Mouse (Mus musculus): ENCODE measurements around the gene Klhdc3. TPM values are rescaled to one million over a fixed set of nuclear protein-coding genes. Genes with fewer than 3 reads are reported as not detected.

Gene Klhdc3
- polyA plus RNA-seq, 1 experiment from 2014 or later = 113 TPM

DNA sequence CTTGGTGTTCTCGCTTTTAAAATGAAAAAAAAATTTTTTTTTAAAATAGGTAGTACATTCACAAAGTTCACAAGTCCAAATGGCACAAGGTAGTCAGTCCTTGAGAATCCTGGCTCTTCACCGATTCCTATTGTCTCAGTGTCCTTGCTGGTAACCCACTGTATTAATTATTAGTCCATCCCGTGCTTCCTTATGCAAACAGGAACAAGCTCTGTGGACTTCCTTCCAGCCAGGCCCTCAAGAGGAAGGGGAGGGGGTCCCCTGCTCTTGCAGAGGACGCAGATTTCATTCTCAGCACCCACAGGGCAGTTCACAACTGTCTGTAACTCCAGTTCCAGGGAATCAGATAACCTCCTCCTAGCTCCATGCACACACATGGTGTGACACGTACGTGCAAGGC, 24.7 kb downstream of the Klhdc3 start:
- Histone ChIP-seq H3K9me3 (ENCODE audit: control insufficient read depth, low read length) (no peaks in the 10 kb centered on the region), H3K4me1 (ENCODE audit: control insufficient read depth, insufficient read depth, low read length) (peaks cover 21% of the 10 kb centered on the region), H3K4me3 (ENCODE audit: low read depth, low read length) (no peak overlapping the region), H3K4me2 (ENCODE audit: low read depth, low read length) (no peak overlapping the region), H3K27ac (replicated peaks; ENCODE audit: low read depth, low read length) (no peak overlapping the region), H3K9ac (ENCODE audit: low read depth, low read length) (no peak overlapping the region), H3K36me3 (ENCODE audit: control insufficient read depth, insufficient read depth, low read length) (peaks cover 93% of the 10 kb centered on the region), H3K27me3 (replicated peaks; ENCODE audit: control insufficient read depth, insufficient read depth, low read length) (no peaks in the 10 kb centered on the region)
- no peak for ATAC-seq (ENCODE audit: low read depth)
- 82% methylated on average over 6 of the region's 6 CpGs for WGBS
- no peak for DNase-seq (ENCODE audit: low spot score)

DNA sequence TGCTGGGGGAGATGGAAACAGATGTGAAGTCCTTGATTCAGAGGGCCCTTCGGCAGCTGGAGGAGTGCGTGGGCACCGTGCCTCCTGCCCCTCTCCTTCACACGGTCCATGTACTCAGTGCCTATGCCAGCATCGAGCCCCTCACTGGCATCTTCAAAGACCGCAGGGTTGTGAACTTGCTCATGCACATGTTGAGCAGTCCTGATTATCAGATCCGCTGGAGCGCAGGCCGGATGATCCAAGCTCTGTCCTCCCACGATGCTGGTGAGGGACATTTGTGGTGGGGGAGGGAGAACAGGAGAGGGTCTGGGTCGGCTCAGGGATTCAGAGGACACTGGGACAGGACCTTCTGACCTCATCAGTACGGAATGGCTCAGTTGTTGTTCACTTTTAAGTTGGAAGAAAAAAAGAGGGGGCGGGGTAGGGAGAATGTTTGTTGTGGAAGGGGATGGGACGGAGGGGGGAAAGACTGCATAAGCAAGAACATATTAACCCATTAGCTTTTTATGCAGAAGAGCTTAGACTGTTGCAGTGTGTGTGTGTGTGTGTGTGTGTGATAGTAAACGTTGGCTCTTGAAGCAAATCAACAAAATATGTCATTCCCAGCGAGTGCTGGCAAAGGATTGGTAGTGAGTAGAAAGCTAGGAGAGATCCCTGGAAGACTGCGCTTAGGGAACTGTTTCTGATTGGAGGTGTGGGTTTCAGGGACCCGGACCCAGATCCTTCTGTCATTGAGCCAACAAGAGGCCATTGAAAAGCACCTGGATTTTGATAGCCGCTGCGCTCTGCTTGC, 28.8 kb downstream of the Klhdc3 start:
- Histone ChIP-seq H3K9ac (ENCODE audit: low read depth, low read length) (peak overlapping the region; percentile 87), H3K27ac (replicated peaks; ENCODE audit: low read depth, low read length) (no peak overlapping the region), H3K4me2 (ENCODE audit: low read depth, low read length) (peak overlapping the region; percentile 78), H3K4me3 (ENCODE audit: low read depth, low read length) (peak overlapping the region; percentile 84), H3K9me3 (ENCODE audit: control insufficient read depth, low read length) (no peaks in the 10 kb centered on the region), H3K4me1 (ENCODE audit: control insufficient read depth, insufficient read depth, low read length) (peaks cover 26% of the 10 kb centered on the region), H3K27me3 (replicated peaks; ENCODE audit: control insufficient read depth, insufficient read depth, low read length) (no peaks in the 10 kb centered on the region), H3K36me3 (ENCODE audit: control insufficient read depth, insufficient read depth, low read length) (peaks cover 67% of the 10 kb centered on the region)
- ATAC-seq (ENCODE audit: low read depth) (no peak), DNase-seq (ENCODE audit: low spot score) (no peak)
- 64% methylated on average over 20 of the region's 20 CpGs for WGBS

DNA sequence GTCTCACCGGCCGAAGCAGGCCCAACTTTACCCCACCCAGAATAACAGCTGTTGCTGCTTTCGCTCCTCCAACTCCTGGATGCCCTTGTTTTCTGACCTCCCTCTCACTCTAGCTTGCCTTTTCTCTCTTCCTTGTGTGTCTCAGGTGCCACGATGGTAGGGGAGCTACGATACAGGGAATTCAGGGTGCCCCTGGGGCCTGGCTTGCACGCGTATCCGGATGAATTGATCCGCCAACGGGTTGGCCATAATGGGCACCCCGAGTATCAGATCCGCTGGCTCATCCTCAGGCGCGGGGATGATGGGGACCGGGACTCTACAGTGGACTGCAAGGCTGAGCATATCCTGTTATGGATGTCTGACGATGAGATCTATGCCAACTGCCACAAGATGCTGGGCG, 29.4 kb downstream of the Klhdc3 start:
- Histone ChIP-seq H3K4me3 (ENCODE audit: low read depth, low read length) (peak overlapping the region; percentile 84), H3K4me2 (ENCODE audit: low read depth, low read length) (peak overlapping the region; percentile 78), H3K27me3 (replicated peaks; ENCODE audit: control insufficient read depth, insufficient read depth, low read length) (no peaks in the 10 kb centered on the region), H3K9me3 (ENCODE audit: control insufficient read depth, low read length) (no peaks in the 10 kb centered on the region), H3K36me3 (ENCODE audit: control insufficient read depth, insufficient read depth, low read length) (peaks cover 60% of the 10 kb centered on the region), H3K27ac (replicated peaks; ENCODE audit: low read depth, low read length) (peak overlapping the region; percentile 97), H3K9ac (ENCODE audit: low read depth, low read length) (peak overlapping the region; percentile 87), H3K4me1 (ENCODE audit: control insufficient read depth, insufficient read depth, low read length) (peaks cover 30% of the 10 kb centered on the region)
- DNase-seq (ENCODE audit: low spot score) (no peak), ATAC-seq (ENCODE audit: low read depth) (no peak)
- WGBS = 63% methylated on average over 17 of the region's 17 CpGs

DNA sequence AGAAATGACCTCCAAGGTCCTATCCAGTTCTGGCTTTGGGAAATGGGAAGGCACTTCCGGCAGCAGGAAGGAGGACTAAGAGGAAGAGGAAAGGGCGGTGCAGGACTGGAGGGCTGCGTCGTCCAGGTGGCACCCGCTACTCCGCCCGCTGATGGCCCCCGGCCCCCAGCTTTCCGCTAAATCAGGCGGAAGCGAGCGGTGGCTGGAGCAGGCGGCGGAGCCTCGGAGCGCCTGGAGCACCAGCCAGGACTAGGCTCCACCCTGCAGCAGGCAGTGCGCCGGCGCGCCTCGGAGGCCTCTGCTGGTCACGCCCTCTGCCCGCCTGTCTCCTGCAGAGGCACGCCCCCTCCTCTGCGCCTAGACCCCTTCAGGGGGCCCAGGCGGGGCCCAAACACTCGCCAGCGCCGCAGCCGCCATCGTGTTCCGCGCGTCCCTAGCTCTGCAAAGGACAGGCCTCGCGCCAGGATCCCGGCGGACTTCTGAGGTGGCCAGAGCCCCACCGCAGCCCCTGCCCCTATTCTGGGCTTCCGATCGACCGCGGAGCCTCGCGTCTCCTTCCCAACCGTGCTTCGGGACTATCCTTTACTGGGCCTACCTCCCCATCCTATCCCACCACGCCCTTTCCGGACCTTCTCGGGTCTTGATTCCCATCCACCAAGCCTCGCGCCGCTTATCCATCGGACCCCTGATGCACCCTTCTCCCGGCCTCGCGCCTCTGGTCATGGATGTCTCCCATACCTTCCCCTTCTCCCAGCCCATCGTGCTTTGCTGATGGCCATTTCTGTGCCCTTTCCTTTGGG, 30.3 kb downstream of the Klhdc3 start, which contains the start of gene Cul7:
Gene Cul7 (plus strand): TSS at position 106 of the 800 bp plus-strand sequence.
- Histone ChIP-seq H3K27ac (replicated peaks; ENCODE audit: low read depth, low read length) (peak within 1 kb of the TSS; percentile 97), H3K4me2 (ENCODE audit: low read depth, low read length) (peak within 1 kb of the TSS; percentile 78), H3K4me3 (ENCODE audit: low read depth, low read length) (peak within 1 kb of the TSS; percentile 84), H3K36me3 (ENCODE audit: control insufficient read depth, insufficient read depth, low read length) (peaks cover 52% of the 10 kb centered on the region), H3K4me1 (ENCODE audit: control insufficient read depth, insufficient read depth, low read length) (peaks cover 30% of the 10 kb centered on the region), H3K9me3 (ENCODE audit: control insufficient read depth, low read length) (no peaks in the 10 kb centered on the region), H3K9ac (ENCODE audit: low read depth, low read length) (peak within 1 kb of the TSS; percentile 87), H3K27me3 (replicated peaks; ENCODE audit: control insufficient read depth, insufficient read depth, low read length) (no peaks in the 10 kb centered on the region)
- ATAC-seq (ENCODE audit: low read depth) (peak; percentile 96), DNase-seq (ENCODE audit: low spot score) (peak; percentile 99)
- 0% methylated on average over 26 of the region's 58 CpGs for WGBS

DNA sequence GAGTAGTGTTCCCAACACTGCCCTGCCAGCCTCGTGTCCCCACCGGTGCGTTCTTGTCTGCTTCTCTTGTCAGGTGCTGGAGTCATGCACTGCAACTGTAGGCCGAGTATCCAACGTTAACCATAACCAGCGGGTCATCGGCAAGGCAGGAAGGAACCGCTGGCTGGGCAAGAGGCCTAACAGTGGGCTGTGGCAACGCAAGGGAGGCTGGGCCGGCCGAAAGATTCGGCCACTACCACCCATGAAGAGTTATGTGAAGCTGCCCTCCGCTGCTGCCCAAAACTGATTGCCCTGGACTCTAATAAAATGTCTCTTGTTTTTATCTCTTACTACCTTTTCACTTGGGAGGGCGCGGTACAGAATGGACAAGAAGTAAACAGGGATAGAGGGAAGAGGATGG, 30.9 kb downstream of the Klhdc3 start:
- Histone ChIP-seq H3K4me3 (ENCODE audit: low read depth, low read length) (peak overlapping the region; percentile 84), H3K27me3 (replicated peaks; ENCODE audit: control insufficient read depth, insufficient read depth, low read length) (no peaks in the 10 kb centered on the region), H3K27ac (replicated peaks; ENCODE audit: low read depth, low read length) (peak overlapping the region; percentile 97), H3K9me3 (ENCODE audit: control insufficient read depth, low read length) (no peaks in the 10 kb centered on the region), H3K36me3 (ENCODE audit: control insufficient read depth, insufficient read depth, low read length) (peaks cover 47% of the 10 kb centered on the region), H3K4me2 (ENCODE audit: low read depth, low read length) (peak overlapping the region; percentile 78), H3K9ac (ENCODE audit: low read depth, low read length) (peak overlapping the region; percentile 87), H3K4me1 (ENCODE audit: control insufficient read depth, insufficient read depth, low read length) (peaks cover 33% of the 10 kb centered on the region)
- WGBS = 34% methylated on average over 15 of the region's 15 CpGs
- DNase-seq (ENCODE audit: low spot score) (no peak), ATAC-seq (ENCODE audit: low read depth) (no peak)

DNA sequence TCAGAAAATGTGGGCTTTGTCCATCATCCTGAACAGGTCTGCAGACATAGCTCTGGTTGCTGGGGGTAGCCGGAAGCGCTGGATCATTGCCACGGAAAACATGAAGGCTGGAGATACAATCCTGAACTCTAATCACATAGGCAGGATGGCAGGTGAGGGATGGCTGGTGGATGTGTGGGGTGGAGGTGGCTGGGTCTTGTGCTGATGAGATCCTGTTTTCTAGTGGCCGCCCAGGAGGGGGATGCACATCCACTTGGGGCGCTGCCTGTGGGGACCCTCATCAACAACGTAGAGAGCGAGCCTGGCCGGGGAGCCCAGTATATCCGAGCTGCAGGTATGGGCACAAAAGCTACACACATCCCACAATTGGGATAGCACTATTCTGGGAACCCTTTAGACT, 32.3 kb downstream of the Klhdc3 start:
- H3K4me1 ChIP-seq (ENCODE audit: control insufficient read depth, insufficient read depth, low read length) = peaks cover 38% of the 10 kb centered on the region
- ATAC-seq (ENCODE audit: low read depth) = no peak
- no peak overlapping the region for H3K4me2 ChIP-seq (ENCODE audit: low read depth, low read length)
- H3K36me3 ChIP-seq (ENCODE audit: control insufficient read depth, insufficient read depth, low read length) = peaks cover 36% of the 10 kb centered on the region
- H3K4me3 ChIP-seq (ENCODE audit: low read depth, low read length) = no peak overlapping the region
- no peaks in the 10 kb centered on the region for H3K9me3 ChIP-seq (ENCODE audit: control insufficient read depth, low read length)
- H3K9ac ChIP-seq (ENCODE audit: low read depth, low read length) = no peak overlapping the region
- no peak for DNase-seq (ENCODE audit: low spot score)
- no peaks in the 10 kb centered on the region for H3K27me3 ChIP-seq (replicated peaks; ENCODE audit: control insufficient read depth, insufficient read depth, low read length)
- 93% methylated on average over 9 of the region's 9 CpGs for WGBS
- H3K27ac ChIP-seq (replicated peaks; ENCODE audit: low read depth, low read length) = no peak overlapping the region

DNA sequence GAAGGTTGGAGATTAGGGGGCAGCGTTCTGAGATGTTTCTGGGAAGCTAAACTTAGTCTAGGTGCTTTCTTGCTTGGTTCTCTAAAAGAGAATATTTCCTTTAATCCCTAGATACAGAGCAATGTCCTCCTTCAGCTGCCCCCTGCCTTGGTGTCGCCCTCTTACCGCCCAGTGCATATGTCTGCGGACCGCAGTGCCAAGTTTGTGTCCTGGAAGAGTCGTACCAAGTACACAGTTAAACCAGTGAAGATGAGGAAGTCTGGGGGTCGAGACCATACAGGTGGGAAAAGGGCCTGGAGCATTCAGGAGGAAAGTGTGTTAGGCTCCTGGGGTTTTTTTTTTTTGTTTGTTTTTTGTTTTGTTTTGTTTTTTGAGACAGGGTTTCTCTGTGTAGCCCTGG, 33.4 kb downstream of the Klhdc3 start:
- H3K9ac ChIP-seq (ENCODE audit: low read depth, low read length) = no peak overlapping the region
- H3K36me3 ChIP-seq (ENCODE audit: control insufficient read depth, insufficient read depth, low read length) = peaks cover 35% of the 10 kb centered on the region
- H3K9me3 ChIP-seq (ENCODE audit: control insufficient read depth, low read length) = no peaks in the 10 kb centered on the region
- peak overlapping the region; percentile 77 for H3K4me3 ChIP-seq (ENCODE audit: low read depth, low read length)
- ATAC-seq (ENCODE audit: low read depth) = no peak
- 89% methylated on average over 7 of the region's 7 CpGs for WGBS
- DNase-seq (ENCODE audit: low spot score) = no peak
- H3K4me2 ChIP-seq (ENCODE audit: low read depth, low read length) = peak overlapping the region; percentile 73; the same call in 1 of the 2 replicates
- no peaks in the 10 kb centered on the region for H3K27me3 ChIP-seq (replicated peaks; ENCODE audit: control insufficient read depth, insufficient read depth, low read length)
- H3K4me1 ChIP-seq (ENCODE audit: control insufficient read depth, insufficient read depth, low read length) = peaks cover 29% of the 10 kb centered on the region
- no peak overlapping the region for H3K27ac ChIP-seq (replicated peaks; ENCODE audit: low read depth, low read length)

DNA sequence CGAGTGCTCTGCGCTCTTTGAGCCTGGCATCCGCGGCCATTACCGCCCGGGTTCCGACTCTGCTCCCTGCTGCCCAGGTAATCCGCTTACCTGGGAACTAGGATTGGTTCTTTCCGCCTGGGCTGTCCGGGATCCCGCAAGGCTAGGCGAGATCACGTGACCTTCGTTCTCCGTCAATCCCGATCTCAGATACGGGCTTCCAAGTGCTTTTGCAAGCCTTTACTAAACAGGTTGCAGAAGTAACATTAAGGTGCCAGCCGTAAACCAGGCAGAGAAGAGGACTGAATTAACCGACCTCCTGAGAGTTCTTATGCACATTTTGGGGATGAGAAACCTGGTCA, 34.4 kb downstream of the Klhdc3 start:
- 0% methylated on average over 12 of the region's 19 CpGs for WGBS
- DNase-seq (ENCODE audit: low spot score) = no peak
- H3K27ac ChIP-seq (replicated peaks; ENCODE audit: low read depth, low read length) = peak overlapping the region; percentile 79
- ATAC-seq (ENCODE audit: low read depth) = peak; percentile 2; the same call in 1 of the 2 replicates
- H3K9ac ChIP-seq (ENCODE audit: low read depth, low read length) = peak overlapping the region; percentile 87
- peak overlapping the region; percentile 77 for H3K4me3 ChIP-seq (ENCODE audit: low read depth, low read length)
- H3K4me1 ChIP-seq (ENCODE audit: control insufficient read depth, insufficient read depth, low read length) = peaks cover 19% of the 10 kb centered on the region
- peaks cover 37% of the 10 kb centered on the region for H3K36me3 ChIP-seq (ENCODE audit: control insufficient read depth, insufficient read depth, low read length)
- H3K9me3 ChIP-seq (ENCODE audit: control insufficient read depth, low read length) = no peaks in the 10 kb centered on the region
- H3K4me2 ChIP-seq (ENCODE audit: low read depth, low read length) = peak overlapping the region; percentile 73
- H3K27me3 ChIP-seq (replicated peaks; ENCODE audit: control insufficient read depth, insufficient read depth, low read length) = no peaks in the 10 kb centered on the region
